Mouse (Mus musculus) forebrain, embryonic 16.5 days (tissue): ENCODE measurements around the gene Clic6. TPM values are rescaled to one million over a fixed set of nuclear protein-coding genes. Genes with fewer than 3 reads are reported as not detected.

Experiments used
- ATAC-seq: fragments of 200-750 bp; cut with Nextera tagmentation; 2 replicates; pipeline ENCODE4 v1.8.0; 2017; ENCODE audit warnings: mild to moderate bottlenecking, moderate library complexity
- H3K27ac ChIP-seq: fragments of 300-500 bp; sonication (generic); 2 replicates; pipeline ENCODE4 v1.5.1; 2014; ENCODE audit warnings: low read length, control low read depth
- H3K27me3 ChIP-seq: fragments of 300-500 bp; sonication (generic); replicated peaks from 2 replicates; pipeline ENCODE4 v1.6.1; 2014; ENCODE audit warnings: low read length; ENCODE audit not compliant: control insufficient read depth, insufficient read depth
- H3K36me3 ChIP-seq: fragments of 300-500 bp; sonication (generic); 2 replicates; pipeline ENCODE4 v1.6.1; 2014; ENCODE audit not compliant: control insufficient read depth, insufficient read depth
- H3K4me1 ChIP-seq: fragments of 300-500 bp; sonication (generic); replicated peaks from 2 replicates; pipeline ENCODE4 v1.6.1; 2014; ENCODE audit warnings: low read length; ENCODE audit not compliant: control insufficient read depth, insufficient read depth
- H3K4me2 ChIP-seq: fragments of 300-500 bp; sonication (generic); 2 replicates; pipeline ENCODE4 v1.6.1; 2014; ENCODE audit warnings: mild to moderate bottlenecking, low read length, control low read depth
- H3K4me3 ChIP-seq: fragments of 300-500 bp; sonication (generic); replicated peaks from 2 replicates; pipeline ENCODE4 v1.5.1; 2014; ENCODE audit warnings: mild to moderate bottlenecking, low read length, control low read depth
- H3K9ac ChIP-seq: fragments of 300-500 bp; sonication (generic); replicated peaks from 2 replicates; pipeline ENCODE4 v1.6.1; 2014; ENCODE audit warnings: low read depth, low read length, control low read depth
- H3K9me3 ChIP-seq: fragments of 300-500 bp; sonication (generic); 2 replicates; pipeline ENCODE4 v1.6.1; 2016; ENCODE audit warnings: low read length; ENCODE audit not compliant: control insufficient read depth
- WGBS: fragments of 180-500 bp; shearing (Covaris S2); extraction: QIAGEN DNeasy Blood & Tissue Kit; methylation state at CpG from one replicate; pipeline ENCODE4 v1.1.7; 2014; 5-methylcytosine and 5-hydroxymethylcytosine counted together
- polyA plus RNA-seq: library from polyadenylated mRNA; unstranded; fragments of >200 nt; fragmentation: Nextera tagmentation; extraction: Ambion mirVana; gene quantifications from 2 replicates; pipeline ENCODE4 v1.2.1, GENCODE M21; 2015

The Clic6 gene
- 3.3 and 3.4 TPM in 2 replicates for polyA plus RNA-seq

- no peak within 1 kb of the TSS for H3K9ac ChIP-seq
- no peak within 1 kb of the TSS for H3K4me3 ChIP-seq
- H3K4me1 ChIP-seq: no peaks in the 10 kb centered on the region
- H3K4me2 ChIP-seq: no peak within 1 kb of the TSS
- H3K9me3 ChIP-seq: no peaks in the 10 kb centered on the region
- H3K27ac ChIP-seq: no peak within 1 kb of the TSS
- H3K27me3 ChIP-seq: no peaks in the 10 kb centered on the region
- H3K36me3 ChIP-seq: no peaks in the 10 kb centered on the region
- no peak for ATAC-seq
- WGBS: 76% methylated on average over 5 of the region's 5 CpGs
Measured at GRCm38 (mm10) chr16:92485436-92485835, at the start of gene Clic6. Gene Clic6, plus strand, starts transcription at chr16:92485736.

GRCm38 (mm10) chr16:92439775-92440174 is 45.8 kb upstream of the Clic6 start:
- 81% methylated on average over 2 of the region's 2 CpGs for WGBS
- Histone ChIP-seq H3K9me3 (no peaks in the 10 kb centered on the region), H3K27ac (no peak overlapping the region), H3K4me2 (no peak overlapping the region), H3K9ac (no peak overlapping the region), H3K4me3 (no peak overlapping the region), H3K4me1 (no peaks in the 10 kb centered on the region; the same call in 1 of the 2 replicates), H3K27me3 (no peaks in the 10 kb centered on the region), H3K36me3 (no peaks in the 10 kb centered on the region)
- ATAC-seq: no peak

- no peak overlapping the region for H3K27ac ChIP-seq
- WGBS: 74% methylated on average over 8 of the region's 8 CpGs
- H3K4me2 ChIP-seq: no peak overlapping the region
- H3K27me3 ChIP-seq: no peaks in the 10 kb centered on the region
- ATAC-seq: no peak
- H3K4me3 ChIP-seq: no peak overlapping the region
- H3K4me1 ChIP-seq: no peaks in the 10 kb centered on the region; the same call in 1 of the 2 replicates
- H3K36me3 ChIP-seq: no peaks in the 10 kb centered on the region
- H3K9ac ChIP-seq: no peak overlapping the region
- H3K9me3 ChIP-seq: no peaks in the 10 kb centered on the region
Measured at GRCm38 (mm10) chr16:92440229-92440628, 45.3 kb upstream of the Clic6 start.

GRCm38 (mm10) chr16:92441203-92441602 is 44.3 kb upstream of the Clic6 start:
- Histone ChIP-seq H3K27me3 (no peaks in the 10 kb centered on the region), H3K4me1 (no peaks in the 10 kb centered on the region; the same call in 1 of the 2 replicates), H3K4me3 (no peak overlapping the region), H3K4me2 (no peak overlapping the region), H3K9me3 (no peaks in the 10 kb centered on the region), H3K9ac (no peak overlapping the region), H3K36me3 (no peaks in the 10 kb centered on the region), H3K27ac (no peak overlapping the region)
- ATAC-seq: no peak
- WGBS: 49% methylated on average over 3 of the region's 3 CpGs

GRCm38 (mm10) chr16:92442150-92442549 is 43.4 kb upstream of the Clic6 start:
- no peak overlapping the region for H3K27ac ChIP-seq
- no peak overlapping the region for H3K4me3 ChIP-seq
- no peak overlapping the region for H3K4me2 ChIP-seq
- no peaks in the 10 kb centered on the region for H3K9me3 ChIP-seq
- no peaks in the 10 kb centered on the region for H3K27me3 ChIP-seq
- H3K4me1 ChIP-seq: no peaks in the 10 kb centered on the region
- H3K9ac ChIP-seq: no peak overlapping the region
- no peak for ATAC-seq
- H3K36me3 ChIP-seq: no peaks in the 10 kb centered on the region
- WGBS: 91% methylated on average over 11 of the region's 11 CpGs

- WGBS: 85% methylated on average over 4 of the region's 4 CpGs
- no peak for ATAC-seq
- Histone ChIP-seq H3K36me3 (no peaks in the 10 kb centered on the region), H3K4me3 (no peak overlapping the region), H3K9ac (no peak overlapping the region), H3K4me2 (no peak overlapping the region), H3K4me1 (no peaks in the 10 kb centered on the region), H3K9me3 (no peaks in the 10 kb centered on the region), H3K27me3 (no peaks in the 10 kb centered on the region), H3K27ac (no peak overlapping the region)
Measured at GRCm38 (mm10) chr16:92442946-92443345, 42.6 kb upstream of the Clic6 start.

GRCm38 (mm10) chr16:92443644-92444113 is 41.9 kb upstream of the Clic6 start:
- Histone ChIP-seq H3K9ac (no peak overlapping the region), H3K27me3 (no peaks in the 10 kb centered on the region), H3K4me3 (no peak overlapping the region), H3K27ac (no peak overlapping the region), H3K36me3 (no peaks in the 10 kb centered on the region), H3K4me2 (no peak overlapping the region), H3K4me1 (no peaks in the 10 kb centered on the region), H3K9me3 (no peaks in the 10 kb centered on the region)
- 75% methylated on average over 13 of the region's 13 CpGs for WGBS
- ATAC-seq: no peak

- WGBS: 55% methylated on average over 10 of the region's 10 CpGs
- H3K4me1 ChIP-seq: peaks cover 3% of the 10 kb centered on the region; the same call in 1 of the 2 replicates
- no peak overlapping the region for H3K9ac ChIP-seq
- H3K4me3 ChIP-seq: no peak overlapping the region
- ATAC-seq: 0 out of 2 replicates have a peak, but pooled peaks have one; percentile 31
- H3K9me3 ChIP-seq: no peaks in the 10 kb centered on the region
- no peaks in the 10 kb centered on the region for H3K36me3 ChIP-seq
- H3K27me3 ChIP-seq: no peaks in the 10 kb centered on the region
- H3K27ac ChIP-seq: no peak overlapping the region
- no peak overlapping the region for H3K4me2 ChIP-seq
Measured at GRCm38 (mm10) chr16:92445377-92445776, 40.2 kb upstream of the Clic6 start.

GRCm38 (mm10) chr16:92449080-92449479 is 36.5 kb upstream of the Clic6 start:
- no peaks in the 10 kb centered on the region for H3K36me3 ChIP-seq
- H3K9ac ChIP-seq: no peak overlapping the region
- WGBS: 95% methylated on average over 14 of the region's 14 CpGs
- ATAC-seq: no peak
- no peak overlapping the region for H3K4me2 ChIP-seq
- peaks cover 3% of the 10 kb centered on the region; the same call in 1 of the 2 replicates for H3K4me1 ChIP-seq
- no peaks in the 10 kb centered on the region for H3K9me3 ChIP-seq
- no peak overlapping the region for H3K27ac ChIP-seq
- no peaks in the 10 kb centered on the region for H3K27me3 ChIP-seq
- H3K4me3 ChIP-seq: no peak overlapping the region

GRCm38 (mm10) chr16:92450331-92450730 is 35.2 kb upstream of the Clic6 start:
- no peak overlapping the region for H3K9ac ChIP-seq
- ATAC-seq: 0 out of 2 replicates have a peak, but pooled peaks have one; percentile 41
- 71% methylated on average over 8 of the region's 8 CpGs for WGBS

More at GRCm38 (mm10) chr16:92450331-92450730, 35.2 kb upstream of the Clic6 start:
- Histone ChIP-seq H3K4me2 (no peak overlapping the region), H3K9me3 (no peaks in the 10 kb centered on the region), H3K36me3 (no peaks in the 10 kb centered on the region), H3K27me3 (no peaks in the 10 kb centered on the region), H3K4me3 (no peak overlapping the region), H3K4me1 (peaks cover 3% of the 10 kb centered on the region; the same call in 1 of the 2 replicates), H3K27ac (no peak overlapping the region)
